Mouse (Mus musculus) megakaryocyte, embryonic 14.5 days (primary cell): ENCODE measurements around the gene Tmem37. TPM values are rescaled to one million over a fixed set of nuclear protein-coding genes. Genes with fewer than 3 reads are reported as not detected.

Source experiments
- H3K27me3 ChIP-seq: replicated peaks from 2 replicates; pipeline ENCODE3; 2012; ENCODE audit warnings: inconsistent platforms
- H3K36me3 ChIP-seq: replicated peaks from 2 replicates; pipeline ENCODE3; 2012; ENCODE audit warnings: low read length, inconsistent platforms, mixed read lengths
- H3K4me1 ChIP-seq: 2 replicates; pipeline ENCODE4 v1.6.1; 2012; ENCODE audit warnings: inconsistent platforms
- H3K4me3 ChIP-seq: replicated peaks from 2 replicates; pipeline ENCODE3; 2012; ENCODE audit warnings: moderate library complexity, mild to moderate bottlenecking, inconsistent platforms
- H3K9me3 ChIP-seq: 2 replicates; pipeline ENCODE4 v1.6.1; 2012; ENCODE audit warnings: inconsistent platforms
- FLI1 ChIP-seq: IDR thresholded peaks from 2 replicates; pipeline ENCODE4 v1.6.1; 2012; ENCODE audit warnings: low read length, inconsistent platforms, mixed read lengths
- GATA1 ChIP-seq: IDR thresholded peaks from 3 replicates; pipeline ENCODE4 v1.6.1; 2012; ENCODE audit warnings: mixed read lengths, low read length, inconsistent platforms, borderline replicate concordance
- polyA plus RNA-seq: library from polyadenylated mRNA; stranded (reverse); fragments of >175 nt; gene quantifications from 2 replicates; pipeline ENCODE4 v1.2.3, GENCODE M21; 2012; ENCODE audit warnings: low replicate concordance; ENCODE audit not compliant: insufficient read depth

Gene Tmem37
- polyA plus RNA-seq, 1 experiment: 4.6 TPM

GRCm38 (mm10) chr1:120042421-120042820, 31.5 kb downstream of the Tmem37 start:
- Histone ChIP-seq H3K9me3 (no peaks in the 10 kb centered on the region), H3K4me3 (no peak overlapping the region), H3K36me3 (no peaks in the 10 kb centered on the region), H3K27me3 (peaks cover 17% of the 10 kb centered on the region), H3K4me1 (peaks cover 15% of the 10 kb centered on the region)
- TF ChIP-seq FLI1: no peak
- no peak for TF ChIP-seq GATA1

GRCm38 (mm10) chr1:120038594-120038993, 35.3 kb downstream of the Tmem37 start:
- H3K36me3 ChIP-seq: no peaks in the 10 kb centered on the region
- H3K4me3 ChIP-seq: peak overlapping the region; percentile 50
- peaks cover 20% of the 10 kb centered on the region for H3K27me3 ChIP-seq
- no peaks in the 10 kb centered on the region for H3K9me3 ChIP-seq
- TF ChIP-seq FLI1 (no peak), GATA1 (no peak)
- H3K4me1 ChIP-seq: peaks cover 38% of the 10 kb centered on the region

DNA sequence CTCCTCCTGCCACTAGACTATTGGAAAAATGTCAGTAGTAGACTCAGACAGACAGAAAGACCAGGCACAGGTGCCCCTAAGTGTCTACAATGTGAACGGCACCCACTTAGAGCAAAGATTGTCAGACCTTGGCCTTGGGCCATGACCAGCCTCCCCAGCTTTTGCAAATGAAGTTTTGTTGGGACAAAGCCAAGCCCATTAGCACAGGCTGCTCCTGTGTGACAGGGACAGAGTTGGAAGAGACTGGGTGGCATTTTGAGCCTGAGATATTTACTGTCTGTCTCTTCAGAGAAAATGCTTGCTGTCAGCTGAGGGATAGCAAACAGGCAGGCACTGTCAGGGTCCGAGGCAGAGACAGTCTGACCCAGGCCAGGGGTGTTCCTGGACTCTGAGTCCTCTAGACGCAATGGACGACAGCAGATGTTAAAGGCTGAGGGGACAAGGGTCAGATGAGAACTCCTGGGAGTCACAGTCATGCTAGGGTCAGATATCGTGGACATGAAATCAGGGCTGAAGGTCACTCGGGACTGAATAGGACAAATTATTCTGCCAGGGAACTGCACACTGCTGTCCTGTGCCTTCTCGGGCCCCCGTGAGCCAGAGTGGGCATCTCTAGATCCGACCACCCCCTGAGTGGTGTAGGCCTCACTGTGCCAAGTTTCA, 36.7 kb downstream of the Tmem37 start:
- Histone ChIP-seq H3K36me3 (no peaks in the 10 kb centered on the region), H3K9me3 (no peaks in the 10 kb centered on the region), H3K4me1 (peaks cover 48% of the 10 kb centered on the region), H3K4me3 (no peak overlapping the region), H3K27me3 (peaks cover 21% of the 10 kb centered on the region)
- TF ChIP-seq GATA1 (no peak), FLI1 (no peak)

- no peak overlapping the region for H3K4me3 ChIP-seq
- no peaks in the 10 kb centered on the region for H3K36me3 ChIP-seq
- peaks cover 28% of the 10 kb centered on the region for H3K27me3 ChIP-seq
- H3K9me3 ChIP-seq: no peaks in the 10 kb centered on the region
- H3K4me1 ChIP-seq: peaks cover 48% of the 10 kb centered on the region
- TF ChIP-seq FLI1: no peak
- TF ChIP-seq GATA1: no peak
Observed at GRCm38 (mm10) chr1:120035456-120036034, 38.3 kb downstream of the Tmem37 start.

GRCm38 (mm10) chr1:120034793-120035192, 39.1 kb downstream of the Tmem37 start:
- H3K27me3 ChIP-seq: peaks cover 31% of the 10 kb centered on the region
- TF ChIP-seq FLI1 (no peak), GATA1 (no peak)
- no peaks in the 10 kb centered on the region for H3K36me3 ChIP-seq
- H3K4me1 ChIP-seq: peaks cover 48% of the 10 kb centered on the region
- H3K9me3 ChIP-seq: no peaks in the 10 kb centered on the region
- peak overlapping the region; percentile 18 for H3K4me3 ChIP-seq

GRCm38 (mm10) chr1:120033469-120033854, 40.4 kb downstream of the Tmem37 start:
- H3K4me3 ChIP-seq: no peak overlapping the region
- H3K4me1 ChIP-seq: peaks cover 43% of the 10 kb centered on the region
- TF ChIP-seq GATA1 (no peak), FLI1 (no peak)
- H3K27me3 ChIP-seq: peaks cover 31% of the 10 kb centered on the region
- H3K9me3 ChIP-seq: no peaks in the 10 kb centered on the region
- no peaks in the 10 kb centered on the region for H3K36me3 ChIP-seq

DNA sequence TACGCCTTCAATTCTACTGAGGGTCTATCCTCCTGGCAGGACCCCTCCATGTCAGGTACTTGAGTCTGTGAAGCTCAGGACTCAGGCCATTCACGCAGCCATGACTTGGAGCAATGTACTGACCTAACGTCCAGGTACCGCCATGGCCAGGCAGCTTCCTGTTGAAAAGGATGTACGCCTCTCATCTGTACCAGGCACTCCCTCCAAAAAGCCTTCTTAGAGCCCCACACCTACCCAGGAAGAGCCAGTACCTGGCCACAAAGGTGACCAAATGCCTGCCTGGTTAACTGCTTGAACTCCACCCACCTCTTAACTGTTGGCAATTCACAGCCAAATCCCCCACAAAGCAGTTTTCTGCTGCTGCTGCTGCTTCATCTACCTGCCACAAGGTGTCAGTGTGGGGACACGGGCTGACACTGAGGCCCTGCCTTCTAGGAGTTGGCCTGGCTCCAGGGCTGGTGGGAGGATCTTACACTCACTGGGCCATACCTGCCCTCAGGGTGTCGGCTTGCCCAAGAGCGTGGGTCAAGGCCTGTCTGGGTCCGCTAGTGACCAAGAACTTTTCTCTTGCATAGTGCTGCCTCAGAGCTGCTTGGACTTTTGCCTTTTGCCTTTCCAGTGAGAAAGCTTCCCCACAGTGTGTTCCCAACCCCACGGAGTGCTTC, 40.9 kb downstream of the Tmem37 start:
- Histone ChIP-seq H3K4me1 (peaks cover 38% of the 10 kb centered on the region), H3K36me3 (no peaks in the 10 kb centered on the region), H3K9me3 (no peaks in the 10 kb centered on the region), H3K27me3 (peaks cover 31% of the 10 kb centered on the region), H3K4me3 (peak overlapping the region; percentile 24)
- TF ChIP-seq GATA1 (no peak), FLI1 (no peak)

GRCm38 (mm10) chr1:120030474-120030873, 43.4 kb downstream of the Tmem37 start:
- no peaks in the 10 kb centered on the region for H3K36me3 ChIP-seq
- peaks cover 25% of the 10 kb centered on the region for H3K27me3 ChIP-seq
- TF ChIP-seq FLI1: no peak
- no peaks in the 10 kb centered on the region for H3K9me3 ChIP-seq
- H3K4me3 ChIP-seq: no peak overlapping the region
- peaks cover 24% of the 10 kb centered on the region for H3K4me1 ChIP-seq

GRCm38 (mm10) chr1:120027693-120028092, 46.2 kb downstream of the Tmem37 start:
- TF ChIP-seq GATA1: no peak
- TF ChIP-seq FLI1: no peak
- no peak overlapping the region for H3K4me3 ChIP-seq
- H3K9me3 ChIP-seq: no peaks in the 10 kb centered on the region
- peaks cover under 1% of the 10 kb centered on the region; the same call in 1 of the 2 replicates for H3K4me1 ChIP-seq
- H3K27me3 ChIP-seq: peaks cover 26% of the 10 kb centered on the region
- H3K36me3 ChIP-seq: no peaks in the 10 kb centered on the region

GRCm38 (mm10) chr1:120025050-120025439, 48.8 kb downstream of the Tmem37 start:
- no peaks in the 10 kb centered on the region for H3K4me1 ChIP-seq
- H3K4me3 ChIP-seq: no peak overlapping the region
- H3K36me3 ChIP-seq: no peaks in the 10 kb centered on the region
- peaks cover 20% of the 10 kb centered on the region for H3K27me3 ChIP-seq
- H3K9me3 ChIP-seq: no peaks in the 10 kb centered on the region
- TF ChIP-seq GATA1: no peak
- no peak for TF ChIP-seq FLI1
